Mouse (Mus musculus): ENCODE results near the gene Mapkap1. TPM values are rescaled to one million over a fixed set of nuclear protein-coding genes. Genes with fewer than 3 reads are reported as not detected.

The Mapkap1 gene
- polyA plus RNA-seq, 1 experiment from 2014 or later, result 61.0 TPM

- DNase-seq (ENCODE audit: low spot score), result no peak
- TF ChIP-seq EP300 (optimal IDR thresholded peaks at IDR 0.05), result no peak
- TF ChIP-seq CTCF (IDR thresholded peaks at IDR 0.05; ENCODE audit: low read depth), result no peak
- WGBS, result 75% methylated on average over 6 of the region's 6 CpGs
- no peaks in the 10 kb centered on the region for H3K9me3 ChIP-seq (ENCODE audit: control insufficient read depth, low read length)
- no peak for ATAC-seq (ENCODE audit: low FRiP score, low TSS enrichment)
- H3K36me3 ChIP-seq (ENCODE audit: control insufficient read depth, insufficient read depth, low read length), result no peaks in the 10 kb centered on the region; the same call in 1 of the 2 replicates
- H3K4me2 ChIP-seq (replicated peaks; ENCODE audit: low read depth), result no peak overlapping the region
- no peaks in the 10 kb centered on the region for H3K27me3 ChIP-seq (ENCODE audit: control insufficient read depth, insufficient read depth, low read length)
- H3K27ac ChIP-seq (replicated peaks), result no peak overlapping the region
- H3K4me1 ChIP-seq (replicated peaks; ENCODE audit: control insufficient read depth, insufficient read depth), result no peaks in the 10 kb centered on the region
- H3K9ac ChIP-seq (ENCODE audit: low read length), result no peak overlapping the region
- no peak overlapping the region for H3K4me3 ChIP-seq (ENCODE audit: low read depth, low read length)
Measured at GRCm38 (mm10) chr2:34670470-34670869, 263.9 kb downstream of the Mapkap1 start.

- 18% methylated on average over 31 of the region's 31 CpGs for WGBS
- H3K36me3 ChIP-seq (ENCODE audit: control insufficient read depth, insufficient read depth, low read length), result peaks cover 4% of the 10 kb centered on the region
- peak overlapping the region; percentile 70; the same call in 1 of the 2 replicates for H3K27ac ChIP-seq (replicated peaks)
- peak overlapping the region; percentile 68 for H3K4me2 ChIP-seq (replicated peaks; ENCODE audit: low read depth)
- TF ChIP-seq EP300 (optimal IDR thresholded peaks at IDR 0.05) (no peak), CTCF (IDR thresholded peaks at IDR 0.05; ENCODE audit: low read depth) (peak; percentile 79)
- peak; percentile 58 for ATAC-seq (ENCODE audit: low FRiP score, low TSS enrichment)
- peak overlapping the region; percentile 61; the same call in 1 of the 2 replicates for H3K9ac ChIP-seq (ENCODE audit: low read length)
- peak overlapping the region; percentile 49 for H3K4me3 ChIP-seq (ENCODE audit: low read depth, low read length)
- H3K9me3 ChIP-seq (ENCODE audit: control insufficient read depth, low read length), result no peaks in the 10 kb centered on the region
- no peaks in the 10 kb centered on the region for H3K27me3 ChIP-seq (ENCODE audit: control insufficient read depth, insufficient read depth, low read length)
- no peaks in the 10 kb centered on the region for H3K4me1 ChIP-seq (replicated peaks; ENCODE audit: control insufficient read depth, insufficient read depth)
- peak; percentile 60 for DNase-seq (ENCODE audit: low spot score)
Measured at GRCm38 (mm10) chr2:34671385-34672026, 264.9 kb downstream of the Mapkap1 start.

GRCm38 (mm10) chr2:34673846-34674245 is 267.3 kb downstream of the Mapkap1 start:
- H3K9me3 ChIP-seq (ENCODE audit: control insufficient read depth, low read length), result no peaks in the 10 kb centered on the region
- 81% methylated on average over 11 of the region's 11 CpGs for WGBS
- no peak for DNase-seq (ENCODE audit: low spot score)
- H3K9ac ChIP-seq (ENCODE audit: low read length), result no peak overlapping the region
- H3K4me3 ChIP-seq (ENCODE audit: low read depth, low read length), result no peak overlapping the region
- H3K27me3 ChIP-seq (ENCODE audit: control insufficient read depth, insufficient read depth, low read length), result no peaks in the 10 kb centered on the region
- H3K4me1 ChIP-seq (replicated peaks; ENCODE audit: control insufficient read depth, insufficient read depth), result no peaks in the 10 kb centered on the region
- H3K27ac ChIP-seq (replicated peaks), result no peak overlapping the region
- TF ChIP-seq EP300 (optimal IDR thresholded peaks at IDR 0.05), result no peak
- no peak for TF ChIP-seq CTCF (IDR thresholded peaks at IDR 0.05; ENCODE audit: low read depth)
- H3K4me2 ChIP-seq (replicated peaks; ENCODE audit: low read depth), result no peak overlapping the region
- peaks cover 19% of the 10 kb centered on the region for H3K36me3 ChIP-seq (ENCODE audit: control insufficient read depth, insufficient read depth, low read length)
- ATAC-seq (ENCODE audit: low FRiP score, low TSS enrichment), result no peak

Other genes with a start within 250 kb of the Mapkap1 start
- gene Pbx3, start 33.6 kb upstream of the Mapkap1 start, polyA plus RNA-seq (2015; fragmentation: Nextera tagmentation; extraction: Ambion mirVana), result 11.6 and 14.1 TPM in 2 replicates

Data from stomach, postnatal 0 days (tissue).